Mouse (Mus musculus) cerebellum, postnatal 10 days (tissue): ENCODE data around the gene Dnajc7.
A peak's percentile ranks its signal among the peaks of the same experiment; 100 is the strongest.

Experiments used
- DNase-seq, 2 experiments: peaks; one replicate each; pipeline ENCODE4 v3.0.0; 2021; ENCODE audit warnings: mixed read lengths in 2 of 2

Dnajc7 gene

DNA sequence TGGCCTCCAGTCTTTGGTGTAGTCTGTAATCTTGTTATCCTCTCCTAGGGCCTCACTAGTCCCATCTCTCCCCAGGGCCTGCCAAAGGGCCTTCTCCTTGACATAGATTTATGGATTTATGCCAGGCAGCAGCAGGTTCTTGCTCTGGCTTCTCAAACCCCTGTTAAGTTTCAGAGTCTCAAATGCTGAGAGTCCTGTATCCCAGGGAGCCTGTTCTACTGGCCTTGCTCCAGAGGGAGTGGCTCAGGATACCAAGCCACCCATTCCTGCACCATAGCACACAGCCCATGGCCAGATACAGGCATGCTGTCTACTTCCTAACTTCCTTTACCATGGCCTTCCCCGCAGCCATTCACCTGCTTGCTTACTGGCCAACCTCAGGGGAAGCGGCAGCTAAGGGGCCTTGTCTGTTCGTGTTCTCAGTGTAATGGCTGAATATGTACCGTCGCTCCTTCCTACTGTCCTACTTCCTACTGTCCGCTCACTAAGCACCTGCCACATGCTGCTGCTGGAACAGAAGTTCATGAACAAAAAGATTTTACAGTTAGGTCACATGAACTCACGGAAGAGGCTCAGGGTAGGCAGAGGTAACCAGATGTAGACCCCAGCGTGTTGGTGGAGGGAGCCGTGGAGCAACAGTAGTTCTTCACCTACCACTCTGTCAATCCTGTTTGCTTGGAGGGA, 40.7 kb downstream of the Dnajc7 start:
- DNase-seq = no peak

DNA sequence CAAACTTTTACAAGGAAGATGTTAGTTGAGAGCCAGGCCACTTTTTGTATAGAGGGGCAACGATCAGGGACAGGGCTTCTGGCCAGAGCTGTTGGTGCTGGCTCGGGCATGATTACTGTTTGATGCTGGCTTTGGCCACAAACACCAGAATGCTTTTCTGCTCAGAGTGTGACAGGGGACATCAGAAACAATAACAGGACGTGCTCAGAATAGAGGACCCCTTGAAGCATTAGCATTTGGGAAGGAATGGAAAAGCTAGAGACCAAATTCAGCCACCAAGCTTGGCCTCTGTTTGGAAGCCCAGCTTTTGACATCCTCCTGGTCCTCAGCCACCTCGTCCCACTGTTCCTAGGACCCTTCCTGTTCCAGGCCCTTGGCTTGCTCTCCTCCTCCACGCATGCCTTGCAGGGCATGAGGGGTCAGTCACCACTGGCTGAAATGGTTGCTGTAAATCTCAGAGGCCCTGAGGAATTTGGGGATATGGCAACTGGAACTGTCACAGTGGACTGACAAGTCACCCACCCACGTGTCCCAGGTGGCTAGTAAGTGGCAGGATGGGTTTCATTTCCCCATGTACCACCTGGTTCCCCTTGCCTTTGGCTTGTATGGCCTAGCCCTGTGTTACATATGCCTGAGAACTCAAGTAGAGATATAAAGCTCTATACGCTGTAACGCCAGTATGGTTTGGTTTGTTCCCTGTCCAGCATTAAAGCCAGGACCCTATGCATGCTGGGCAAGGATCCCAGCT, 41.9 kb downstream of the Dnajc7 start:
- peak in 1 of 2 experiments; percentile 38 for DNase-seq

DNA sequence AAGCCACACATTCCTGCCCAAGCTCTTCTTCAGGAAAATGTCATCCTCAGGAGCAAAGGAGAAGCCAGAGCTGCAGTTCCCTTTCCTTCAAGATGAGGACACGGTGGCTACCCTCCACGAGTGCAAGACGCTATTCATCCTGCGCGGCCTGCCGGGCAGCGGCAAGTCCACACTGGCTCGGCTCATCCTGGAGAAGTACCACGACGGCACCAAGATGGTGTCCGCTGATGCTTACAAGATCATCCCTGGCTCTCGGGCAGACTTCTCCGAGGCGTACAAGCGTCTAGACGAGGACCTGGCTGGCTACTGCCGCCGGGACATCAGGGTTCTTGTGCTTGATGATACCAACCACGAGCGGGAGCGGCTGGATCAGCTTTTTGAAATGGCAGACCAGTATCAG, 43.7 kb downstream of the Dnajc7 start:
- DNase-seq = no peak

DNA sequence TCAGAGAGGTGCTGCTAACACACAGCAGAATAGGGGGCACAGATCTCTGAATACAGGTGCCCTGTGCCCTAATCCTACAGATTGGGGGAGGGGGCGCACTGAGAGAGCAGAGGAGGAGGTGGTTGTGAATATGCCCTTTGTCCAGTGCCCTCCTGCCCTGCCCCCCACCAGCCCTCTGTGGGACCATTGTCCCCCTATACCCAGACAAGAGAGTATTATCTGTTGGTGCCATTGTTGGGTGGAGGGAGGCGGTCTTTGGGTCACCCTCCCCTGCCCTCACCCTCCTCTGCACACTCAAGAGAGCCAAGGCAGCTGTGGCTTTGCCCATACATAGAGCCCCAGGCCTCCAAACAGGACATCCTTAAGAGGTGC, 44.5 kb downstream of the Dnajc7 start:
- DNase-seq = peak in 1 of 2 experiments; percentile 64

DNA sequence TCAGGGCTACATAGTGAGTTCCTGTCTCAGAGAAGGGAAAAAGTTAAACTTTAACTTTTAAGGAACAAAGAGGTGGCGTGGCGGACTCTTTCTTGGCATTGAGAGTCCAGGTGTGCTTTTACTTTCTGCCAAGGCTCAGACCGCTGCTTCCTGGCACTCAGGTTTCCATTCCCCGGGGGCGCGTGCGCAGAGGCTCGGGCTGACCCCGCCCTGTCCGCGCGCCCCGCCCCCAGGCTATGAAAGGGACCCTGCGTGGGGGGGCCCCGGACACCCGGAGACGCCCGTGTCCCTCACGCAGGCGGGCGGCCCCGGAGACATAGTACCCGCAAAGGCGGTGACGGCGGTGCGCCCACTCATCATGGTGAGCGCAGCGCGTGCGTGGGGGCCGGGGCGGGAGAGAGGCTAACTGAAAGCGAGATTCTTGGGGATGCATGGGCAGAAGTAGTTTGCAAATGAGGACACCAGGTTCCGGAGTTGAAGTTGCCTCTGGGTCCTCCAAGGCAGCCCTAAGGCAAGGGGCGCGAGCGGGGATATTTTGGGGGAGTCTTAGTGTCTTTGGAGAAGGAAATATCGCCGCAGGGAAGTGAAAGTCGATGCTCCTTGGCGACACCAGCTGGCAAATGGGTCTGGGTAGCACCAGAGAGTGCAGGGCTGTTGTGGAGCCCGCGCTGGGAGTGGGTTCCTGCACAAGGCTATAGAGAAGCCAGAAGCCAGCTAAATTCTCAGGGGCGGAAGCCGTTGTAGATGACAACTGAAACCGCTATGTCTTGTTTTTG, 45.1 kb downstream of the Dnajc7 start, which contains the start of gene Cnp:
Gene Cnp (plus strand): TSS at position 197 of the 776 bp plus-strand sequence.
- peak; percentile 77 to 85 for DNase-seq

DNA sequence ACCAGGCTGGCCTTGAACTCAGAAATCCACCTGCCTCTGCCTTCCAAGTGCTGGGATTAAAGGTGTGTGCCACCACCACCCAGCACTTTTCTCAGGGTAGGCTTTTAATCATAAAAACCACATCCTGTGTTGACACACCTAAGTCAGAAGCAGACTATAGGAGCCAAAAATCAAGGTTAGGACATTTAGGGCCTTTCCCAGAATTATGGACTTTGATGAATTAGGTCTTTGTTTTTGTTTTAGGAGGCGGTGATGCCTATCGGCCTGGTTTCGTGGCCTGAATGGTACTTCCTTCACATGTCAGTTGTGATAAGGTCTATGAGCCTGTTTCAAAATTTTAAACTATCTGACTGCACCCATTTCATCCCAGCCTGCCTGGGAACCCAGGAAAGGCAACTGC, 45.8 kb downstream of the Dnajc7 start:
- DNase-seq = no peak

DNA sequence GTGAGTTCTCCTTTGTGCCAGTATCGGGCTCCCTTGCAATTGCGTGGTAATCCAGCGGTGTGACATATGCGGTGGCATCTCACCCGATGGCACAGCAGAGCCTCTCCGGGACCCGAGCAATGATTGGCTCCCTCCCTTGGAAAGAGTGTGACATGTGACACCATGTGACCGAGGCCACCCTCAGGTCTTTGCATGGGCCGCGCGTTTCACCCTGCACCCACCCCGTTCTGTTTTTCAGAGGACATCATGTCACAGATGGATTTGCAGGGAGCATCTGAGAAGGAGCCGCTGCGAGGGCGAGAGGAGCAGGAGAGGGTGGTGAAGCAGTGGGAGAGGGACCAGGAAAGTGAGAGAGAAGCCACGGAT, 48.8 kb downstream of the Dnajc7 start:
- peak in 1 of 2 experiments; percentile 31 for DNase-seq

DNA sequence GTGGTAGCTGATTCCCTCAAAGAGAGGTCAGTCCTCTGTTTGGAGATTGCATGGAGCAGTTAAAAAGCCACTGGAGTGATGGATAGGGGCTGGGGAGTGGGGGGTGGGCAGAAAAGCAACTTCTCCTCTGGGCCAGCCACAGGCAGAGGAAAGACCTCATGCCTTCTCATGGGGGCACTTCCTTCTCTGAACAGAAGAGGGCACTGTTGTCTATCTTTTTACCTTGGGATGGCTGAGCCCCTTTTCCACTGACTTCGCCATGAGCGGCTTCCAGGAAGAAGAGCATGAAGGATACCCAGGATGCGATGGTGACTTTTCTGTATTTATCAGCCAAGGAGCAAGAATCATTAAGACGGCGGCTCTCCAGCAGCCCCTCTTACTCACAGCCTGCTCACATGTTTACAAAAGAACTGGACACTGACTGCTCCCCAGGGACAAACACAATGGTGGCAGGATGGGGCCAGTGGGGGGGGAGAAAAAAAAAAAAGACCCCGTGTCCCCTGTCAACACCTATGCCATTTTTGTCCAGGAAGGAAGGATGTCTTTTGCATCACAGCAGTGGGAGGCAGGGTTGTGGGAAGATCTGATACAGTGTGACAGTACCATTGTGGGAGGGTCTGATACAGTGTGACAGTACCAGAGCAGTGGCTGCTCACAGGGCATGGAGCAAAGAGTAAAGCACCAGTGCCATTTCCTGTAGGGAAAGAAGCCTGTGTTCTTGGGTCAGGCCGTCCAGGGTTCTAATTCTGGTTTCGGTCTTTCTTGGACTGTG, 49.4 kb downstream of the Dnajc7 start:
- peak; percentile 90 to 91 for DNase-seq

DNA sequence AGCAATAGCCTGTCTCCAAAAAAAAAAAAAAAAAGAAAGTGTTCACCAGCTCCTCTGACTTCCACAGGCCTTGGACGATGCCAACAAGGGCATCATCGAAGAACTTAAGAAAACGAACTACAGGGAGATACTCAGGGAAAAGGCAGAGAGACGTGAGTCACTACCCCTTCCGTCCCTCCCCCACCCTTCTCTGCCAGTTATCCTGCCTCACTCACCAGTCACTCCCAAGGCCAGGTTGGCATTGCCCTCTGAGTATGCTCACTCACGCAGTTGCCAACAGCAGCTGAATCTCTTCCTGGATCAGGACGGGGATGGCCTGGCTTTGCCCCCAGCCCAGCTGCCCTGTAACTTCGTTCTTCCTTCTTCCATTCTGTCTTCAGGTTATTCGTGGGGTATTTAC, 50.2 kb downstream of the Dnajc7 start:
- DNase-seq = no peak

DNA sequence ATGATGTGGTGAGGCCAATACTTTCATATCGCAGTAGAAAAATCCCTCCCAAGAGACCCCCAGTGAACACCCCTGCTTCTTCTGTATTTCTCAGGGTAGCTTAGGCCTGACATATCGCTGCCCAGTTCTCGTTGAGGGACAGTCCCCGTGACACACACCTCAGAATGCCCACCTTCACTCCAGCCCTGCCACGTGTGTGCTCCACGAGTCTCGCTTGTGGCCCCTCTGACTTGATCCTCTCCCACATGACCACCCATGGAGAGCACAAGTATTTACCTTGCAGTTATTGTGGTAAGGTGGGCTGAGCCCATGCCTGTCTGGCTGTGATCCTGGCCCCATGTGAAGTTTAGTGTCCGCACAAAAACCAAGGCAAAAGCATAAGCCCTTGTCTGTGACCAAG, 51.3 kb downstream of the Dnajc7 start:
- DNase-seq = no peak

DNA sequence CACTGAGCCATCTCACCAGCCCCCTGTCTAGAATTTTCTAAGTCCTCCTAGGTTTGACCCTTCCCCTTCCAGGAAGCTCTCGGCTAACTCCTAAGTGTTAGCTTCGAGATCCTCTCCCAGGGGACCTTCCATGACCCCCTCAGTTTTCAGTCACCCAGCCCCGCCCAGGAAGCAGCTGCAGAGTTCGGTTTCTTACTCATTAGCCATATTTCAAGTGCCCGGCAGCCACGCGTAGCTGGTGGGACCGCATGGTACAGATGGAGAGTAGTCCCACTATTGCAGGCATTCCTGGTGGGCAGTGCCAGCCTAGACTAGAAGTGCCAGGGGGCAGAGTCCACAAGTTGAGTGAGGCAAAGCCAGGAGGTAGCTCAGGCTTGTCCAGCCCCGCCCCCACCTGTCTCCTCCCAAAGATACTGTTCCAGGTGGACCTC, 52.1 kb downstream of the Dnajc7 start:
- DNase-seq = no peak

DNA sequence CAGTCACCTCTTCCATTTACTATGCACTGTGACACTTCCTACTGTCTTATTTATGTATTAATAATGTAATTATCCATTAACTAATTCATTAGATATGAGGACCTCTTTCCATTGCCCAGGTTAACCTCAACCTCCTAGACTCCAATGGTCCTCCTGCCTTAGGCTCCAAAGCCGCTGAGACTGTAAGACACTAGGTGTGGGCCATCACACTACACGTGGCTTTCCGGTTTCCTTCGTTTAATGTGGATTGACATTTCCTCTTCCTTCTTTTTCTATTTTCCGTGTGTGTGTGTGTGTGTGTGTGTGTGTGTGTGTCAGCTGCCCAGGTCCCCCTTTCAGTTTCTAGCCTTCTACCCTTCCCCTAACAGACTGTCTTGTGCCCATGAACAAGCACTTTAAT, 52.7 kb downstream of the Dnajc7 start:
- no peak for DNase-seq

DNA sequence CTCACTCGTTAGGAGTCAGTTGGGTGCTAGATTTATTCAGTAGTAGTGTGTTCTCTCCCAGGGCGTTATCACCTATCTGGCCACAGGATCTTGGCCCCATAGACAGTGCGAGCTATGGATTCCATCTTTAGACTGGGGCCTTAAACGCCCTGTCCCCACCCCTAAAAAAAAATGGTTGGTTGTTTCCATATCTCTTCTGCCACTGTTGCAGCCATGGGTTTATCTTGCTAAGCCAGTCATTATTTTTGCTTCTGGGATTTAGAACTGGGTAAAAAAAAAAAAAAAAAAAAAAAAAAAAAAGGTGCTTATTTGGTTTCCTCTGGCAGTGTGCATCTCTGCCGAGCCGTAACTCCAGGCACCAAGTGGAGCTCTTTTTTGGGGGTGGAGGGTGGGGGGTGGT, 55.3 kb downstream of the Dnajc7 start:
- DNase-seq = no peak

DNA sequence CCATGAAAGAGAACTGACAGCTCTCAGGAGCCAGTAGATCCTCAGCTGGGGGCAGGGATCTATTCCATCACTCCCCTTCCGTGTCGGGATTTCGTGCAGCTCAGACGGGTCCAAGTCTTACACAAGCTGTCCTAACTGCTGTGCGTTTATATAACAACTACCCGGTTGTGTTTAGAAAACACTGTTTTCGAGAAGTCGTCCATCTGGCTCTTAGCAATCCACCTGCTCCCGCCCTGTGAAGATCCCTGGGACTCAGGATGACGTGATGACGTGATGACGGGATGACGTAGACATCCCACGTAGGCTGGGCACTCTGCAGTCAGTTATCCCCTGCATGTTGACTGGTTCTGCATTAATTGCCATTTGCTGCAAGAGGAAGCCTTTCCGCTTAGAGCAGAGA, 55.7 kb downstream of the Dnajc7 start:
- DNase-seq = no peak

DNA sequence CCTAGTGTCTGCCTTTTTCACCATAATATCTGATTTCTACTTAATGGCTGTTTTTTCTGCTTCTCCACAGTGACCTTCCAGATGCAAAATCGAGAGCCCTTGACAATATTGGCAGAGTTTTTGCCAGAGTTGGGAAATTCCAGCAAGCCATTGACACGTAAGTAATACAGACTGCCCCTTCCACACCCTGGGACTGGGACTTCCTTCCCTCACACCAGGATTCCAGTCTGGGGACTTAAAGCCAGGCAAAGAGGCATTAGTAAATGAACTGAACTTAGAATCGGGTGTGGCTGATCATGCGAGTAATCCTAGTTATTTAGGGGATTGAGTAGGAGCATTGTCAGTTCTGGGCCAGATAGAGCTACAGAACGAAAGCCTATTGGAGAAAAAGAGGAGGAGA, 58.2 kb downstream of the Dnajc7 start:
- no peak for DNase-seq

DNA sequence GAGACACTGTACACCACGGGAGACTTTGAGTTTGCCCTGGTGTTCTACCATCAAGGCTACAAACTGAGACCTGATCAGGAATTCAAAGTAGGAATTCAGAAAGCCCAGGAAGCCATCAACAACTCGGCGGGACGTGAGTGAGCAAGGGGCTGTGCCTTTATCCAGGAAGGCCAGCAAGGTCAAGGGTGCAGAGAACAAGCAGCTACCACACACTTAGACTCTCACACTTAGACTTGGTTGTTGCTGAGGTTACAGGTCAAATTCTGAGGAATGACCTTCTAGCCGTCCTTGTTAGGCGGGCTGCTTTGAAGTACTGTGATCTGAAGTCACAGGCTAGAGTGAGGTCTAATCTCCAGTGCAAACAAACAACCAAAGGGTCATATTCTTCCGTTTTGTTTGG, 60.5 kb downstream of the Dnajc7 start:
- no peak for DNase-seq

DNA sequence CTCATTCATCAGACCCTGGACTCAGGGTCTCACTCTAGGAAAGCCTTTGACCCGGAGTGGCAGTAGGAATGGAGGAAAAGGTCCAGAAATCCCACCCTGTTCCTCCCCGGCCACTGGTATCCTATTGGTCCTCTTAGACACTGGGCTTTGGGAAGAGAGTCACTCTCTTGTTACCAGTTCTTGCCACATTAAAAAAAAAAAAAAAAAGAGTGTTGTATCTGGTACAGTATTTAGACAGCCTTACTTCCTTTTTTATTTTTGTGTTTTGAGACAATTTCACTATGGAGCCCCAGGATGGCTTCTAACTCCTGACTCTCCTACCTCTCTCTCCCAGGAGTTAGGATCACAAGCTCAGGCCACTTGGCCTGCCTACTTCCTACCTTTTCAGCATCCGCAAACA, 62.4 kb downstream of the Dnajc7 start:
- DNase-seq = no peak

DNA sequence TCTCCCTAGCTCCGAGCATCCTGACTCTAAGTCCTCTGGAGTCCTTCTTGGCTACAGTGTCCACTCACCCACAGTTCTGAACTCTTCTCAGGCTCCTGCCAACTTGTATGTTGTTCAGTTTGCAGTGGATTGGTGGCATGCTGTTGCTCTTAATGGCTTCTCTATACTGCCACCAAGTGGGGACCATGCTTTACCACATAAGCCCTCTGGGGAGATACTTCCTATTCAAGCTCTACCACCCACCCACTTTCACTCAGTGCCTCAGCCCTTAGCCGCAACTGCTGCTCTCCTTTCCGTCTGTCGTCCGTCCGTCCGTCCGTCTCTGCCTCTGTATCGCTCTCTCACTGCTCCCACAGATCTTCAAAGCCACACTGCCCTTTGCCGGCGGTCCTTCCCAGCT, 64.4 kb downstream of the Dnajc7 start:
- DNase-seq = peak; percentile 78 to 82

DNA sequence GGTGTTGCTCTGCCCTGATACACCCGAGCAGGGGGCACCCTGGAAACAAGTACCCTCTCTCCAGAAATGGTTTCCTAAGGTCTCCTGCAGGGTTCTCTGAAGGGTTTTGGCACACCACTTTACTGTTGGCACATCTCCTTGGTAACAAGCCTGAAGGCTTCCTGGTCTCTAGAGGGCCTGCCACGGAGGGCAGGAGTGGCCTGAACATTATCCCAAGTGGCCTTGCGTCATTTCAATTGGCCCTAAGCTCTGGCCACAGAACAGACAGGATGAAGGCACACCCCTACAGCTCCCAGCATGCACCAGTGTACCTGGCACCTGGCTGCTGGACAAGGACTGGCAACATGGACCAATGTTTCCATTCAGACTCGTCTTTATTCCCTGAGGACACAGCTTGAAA, 67.1 kb downstream of the Dnajc7 start:
- no peak for DNase-seq

DNA sequence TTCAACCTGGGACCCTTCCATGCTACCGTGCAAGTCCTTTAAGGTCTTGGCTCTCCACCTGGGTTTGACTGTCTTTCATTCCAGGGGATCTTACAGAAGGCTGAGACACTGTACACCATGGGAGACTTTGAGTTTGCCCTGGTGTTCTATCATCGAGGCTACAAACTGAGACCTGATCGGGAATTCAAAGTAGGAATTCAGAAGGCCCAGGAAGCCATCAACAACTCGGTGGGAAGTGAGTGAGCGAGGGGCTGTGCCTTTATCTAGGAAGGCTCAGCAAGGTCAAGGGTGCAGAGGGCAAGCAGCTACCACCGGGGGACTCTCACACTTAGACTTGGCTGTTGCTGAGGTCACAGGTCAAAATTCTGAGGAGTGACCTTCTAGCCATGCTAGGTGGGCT, 69.9 kb downstream of the Dnajc7 start:
- no peak for DNase-seq

DNA sequence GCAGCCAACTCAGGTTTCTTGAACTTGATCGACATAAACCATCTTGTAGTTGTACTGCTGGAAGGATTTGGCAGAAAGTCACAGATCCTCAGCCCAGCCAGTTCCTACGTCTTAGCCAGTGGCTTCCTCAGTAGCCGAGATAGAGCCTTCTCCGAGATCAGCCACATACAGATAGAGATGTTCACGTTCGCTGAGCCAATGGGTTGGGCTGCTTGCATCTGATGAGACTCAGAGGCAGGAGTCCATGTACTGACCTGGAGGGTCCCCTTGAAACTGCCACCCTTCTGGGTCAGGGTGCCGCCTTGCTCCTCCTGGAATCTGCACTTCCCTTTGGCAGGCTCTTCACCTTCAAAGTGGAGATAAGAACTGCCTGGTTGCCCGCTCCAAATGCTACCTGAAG, 70.5 kb downstream of the Dnajc7 start:
- no peak for DNase-seq

DNA sequence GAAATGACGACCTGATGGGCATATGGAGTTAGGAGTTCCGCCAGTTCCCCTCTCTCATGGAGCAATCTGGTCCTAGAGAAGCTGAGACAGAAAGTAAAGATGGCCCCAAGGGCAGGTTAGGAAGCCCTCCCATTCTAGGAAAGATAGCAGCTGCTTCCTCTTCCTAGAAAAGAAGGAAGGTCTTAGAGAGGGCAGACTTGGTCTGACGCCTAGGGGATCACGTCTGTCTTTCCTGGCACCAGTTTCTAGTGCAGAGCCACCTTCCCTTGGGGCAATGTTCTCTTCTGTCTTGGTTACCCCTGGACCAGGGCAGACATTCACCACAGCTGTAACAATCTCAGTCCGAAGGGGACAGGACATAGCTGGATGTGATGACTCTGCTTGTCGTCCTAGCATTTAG, 71.8 kb downstream of the Dnajc7 start:
- DNase-seq = no peak

DNA sequence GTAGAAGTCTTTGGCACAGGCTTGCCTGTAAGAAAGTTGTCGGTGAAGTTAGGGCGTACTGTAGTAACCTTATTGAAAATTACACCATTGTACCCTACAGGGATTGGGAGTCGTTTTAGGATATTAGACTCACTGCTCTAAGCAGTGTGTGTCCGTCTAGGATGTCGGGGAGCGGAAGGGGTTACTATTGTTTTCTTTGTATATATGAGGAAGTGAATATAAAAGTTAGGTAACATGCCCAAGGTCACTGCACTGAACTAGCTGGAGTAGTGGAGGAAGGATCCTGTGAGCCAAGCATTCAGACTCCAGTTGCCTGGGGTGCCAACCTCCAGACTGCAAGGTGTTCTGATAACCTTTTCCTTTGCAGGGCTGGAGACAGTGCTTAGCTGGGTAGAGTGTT, 73.0 kb downstream of the Dnajc7 start:
- no peak for DNase-seq
